1 mouse cellular context compared by ENCODE assay signal in genomic region chr5:123723816-123724215, GRCm38 (mm10). TPM values are rescaled to one million over a fixed set of nuclear protein-coding genes. Genes with fewer than 3 reads are reported as not detected.
"Had no signal": no experiment of that assay in that cellular context is flagged by ENCODE, and none has a peak within 500 bp of the region (broad histone marks: within the 10 kb centered on the region; RNA-seq: fewer than 3 reads in every experiment).

No protein-coding gene starts in this region.

RNA-seq across cellular contexts. Expression of gene Kntc1, which starts 25.7 kb away (rescaled TPM):
- total RNA-seq: monocyte, adult 5-6 weeks had no signal
